In the genomic region with DNA sequence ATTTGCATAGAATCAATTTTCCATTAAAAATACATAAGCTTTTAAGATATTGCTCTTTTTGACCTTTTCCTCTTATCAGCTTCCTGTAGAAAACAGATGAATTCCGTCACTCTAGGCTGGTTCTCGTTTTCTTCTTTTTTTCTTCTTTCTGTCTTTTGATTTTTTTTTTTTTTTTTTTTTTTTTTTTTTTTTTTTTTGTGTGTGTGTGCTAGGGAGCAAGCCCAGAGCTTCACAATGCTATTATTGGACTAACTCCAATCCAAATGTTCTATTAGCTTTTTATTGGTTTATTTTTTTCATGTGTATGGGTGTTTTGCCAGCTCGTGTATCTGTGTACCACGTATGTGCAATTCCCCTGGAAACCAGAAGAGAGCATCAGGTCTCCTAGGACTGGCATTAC, we compare ENCODE assay signal across 25 mouse cellular contexts.
DNase-seq lines count a peak whose midpoint lies in the region; ATAC-seq and TF ChIP-seq lines count a peak whose summit lies in the region.
"Had no signal": no experiment of that assay in that cellular context is flagged by ENCODE, and none has a peak within 500 bp of the region (broad histone marks: within the 10 kb centered on the region; RNA-seq: fewer than 3 reads in every experiment).

No protein-coding gene starts in this region.

- no peaks in the 10 kb centered on the region for H3K27me3 ChIP-seq in midbrain, postnatal 0 days (ENCODE audit: insufficient read depth, low read length)
- no peaks in the 10 kb centered on the region for H3K27me3 ChIP-seq in midbrain, embryonic 16.5 days (ENCODE audit: control insufficient read depth, insufficient read depth, low read depth, low read length)
- H3K27me3 ChIP-seq: forebrain, embryonic 13.5 days; hindbrain, embryonic 13.5 days; limb, embryonic 12.5 days; midbrain, embryonic 12.5 days; neural tube, embryonic 15.5 days had no signal

- H3K27ac ChIP-seq in gastrocnemius, adult 2 months: no peak overlapping the region
- no peak overlapping the region for H3K27ac ChIP-seq in layer of hippocampus, adult 2 months
- no peak overlapping the region for H3K27ac ChIP-seq in midbrain, postnatal 0 days (ENCODE audit: low read depth, low read length)
- H3K27ac ChIP-seq in midbrain, embryonic 16.5 days (ENCODE audit: low read length): no peak overlapping the region
- H3K27ac ChIP-seq: forebrain, embryonic 13.5 days; hindbrain, embryonic 13.5 days; kidney, postnatal 0 days; limb, embryonic 12.5 days; midbrain, embryonic 12.5 days; neural tube, embryonic 15.5 days had no signal

- no peaks in the 10 kb centered on the region for H3K4me1 ChIP-seq in midbrain, postnatal 0 days (ENCODE audit: insufficient read depth, low read length)
- H3K4me1 ChIP-seq in midbrain, embryonic 16.5 days (ENCODE audit: control insufficient read depth, insufficient read depth, low read length): no peaks in the 10 kb centered on the region
- H3K4me1 ChIP-seq: forebrain, embryonic 13.5 days; hindbrain, embryonic 13.5 days; midbrain, embryonic 12.5 days; neural tube, embryonic 15.5 days had no signal

- no peaks in the 10 kb centered on the region for H3K36me3 ChIP-seq in midbrain, postnatal 0 days (ENCODE audit: insufficient read depth, low read length)
- H3K36me3 ChIP-seq in midbrain, embryonic 16.5 days (ENCODE audit: control insufficient read depth, insufficient read depth, low read length): no peaks in the 10 kb centered on the region
- H3K36me3 ChIP-seq: hindbrain, embryonic 13.5 days; limb, embryonic 12.5 days; midbrain, embryonic 12.5 days; neural tube, embryonic 15.5 days had no signal

- 87% methylated on average over 4 of the region's 4 CpGs for WGBS in midbrain, postnatal 0 days
- 87% methylated on average over 4 of the region's 4 CpGs for WGBS in midbrain, embryonic 16.5 days

- H3K9me3 ChIP-seq in midbrain, postnatal 0 days (ENCODE audit: low read length): no peaks in the 10 kb centered on the region
- H3K9me3 ChIP-seq in midbrain, embryonic 16.5 days (replicated peaks; ENCODE audit: control insufficient read depth, low read length, poor library complexity, severe bottlenecking): no peaks in the 10 kb centered on the region
- H3K9me3 ChIP-seq: forebrain, embryonic 13.5 days; hindbrain, embryonic 13.5 days; limb, embryonic 12.5 days; midbrain, embryonic 12.5 days; neural tube, embryonic 15.5 days had no signal

- H3K9ac ChIP-seq in midbrain, postnatal 0 days (replicated peaks; ENCODE audit: low read length, poor library complexity, severe bottlenecking): no peak overlapping the region
- H3K9ac ChIP-seq in midbrain, embryonic 16.5 days (ENCODE audit: low read depth, low read length): no peak overlapping the region
- H3K9ac ChIP-seq: forebrain, embryonic 13.5 days; hindbrain, embryonic 13.5 days; limb, embryonic 12.5 days; midbrain, embryonic 12.5 days; neural tube, embryonic 15.5 days had no signal

- peak; percentile 5; the same call in 1 of the 2 replicates for TF ChIP-seq CTCF in gastrocnemius, adult 2 months (IDR thresholded peaks at IDR 0.05)
- peak; percentile 32; the same call in 1 of the 2 replicates for TF ChIP-seq CTCF in layer of hippocampus, adult 2 months (conservative IDR thresholded peaks at IDR 0.05)
- 0 out of 2 replicates have a peak, but pooled peaks have one; percentile 6 for TF ChIP-seq CTCF in midbrain, postnatal 0 days (IDR thresholded peaks at IDR 0.05)

- no peak for DNase-seq in gastrocnemius, adult 2 months
- no peak for DNase-seq in gastrocnemius, adult 8-10 months (ENCODE audit: low spot score in 2 of 2)
- DNase-seq in layer of hippocampus, adult 2 months (ENCODE audit: low spot score in 2 of 2): no peak
- DNase-seq in layer of hippocampus, postnatal 36 days: no peak
- DNase-seq in midbrain, postnatal 0 days (ENCODE audit: low spot score): no peak
- DNase-seq in embryo, embryonic 10.5 days (ENCODE audit: low spot score): no peak
- no peak for DNase-seq in left cerebral cortex, adult 18-20 months (ENCODE audit: low spot score in 2 of 2)
- DNase-seq: adrenal gland, adult 8-10 months; cerebellum, adult 8-10 months; cerebellum, postnatal 25 days; heart, postnatal 4 days; kidney, adult 8-10 months; kidney, postnatal 4 days; retina, postnatal 1 day; right cerebral cortex, postnatal 14 days; thymus, postnatal 14 days had no signal

- intact Hi-C loops in gastrocnemius, adult 2 months (cut with DNase I): loop anchor here (10.0 kb wide), 1 partner anchor 110 kb away; no protein-coding TSS in a partner anchor

- H3K4me3 ChIP-seq in gastrocnemius, adult 2 months: no peak overlapping the region
- H3K4me3 ChIP-seq in layer of hippocampus, adult 2 months: no peak overlapping the region
- no peak overlapping the region for H3K4me3 ChIP-seq in midbrain, postnatal 0 days (ENCODE audit: low read depth, low read length)
- H3K4me3 ChIP-seq in midbrain, embryonic 16.5 days (ENCODE audit: low read depth, low read length): no peak overlapping the region
- H3K4me3 ChIP-seq: forebrain, embryonic 13.5 days; hindbrain, embryonic 13.5 days; limb, embryonic 12.5 days; midbrain, embryonic 12.5 days; neural tube, embryonic 15.5 days had no signal

- no peak for ATAC-seq in midbrain, postnatal 0 days (ENCODE audit: low FRiP score)
- no peak for ATAC-seq in midbrain, embryonic 16.5 days
- ATAC-seq: forebrain, embryonic 13.5 days had no signal

- no peak overlapping the region for H3K4me2 ChIP-seq in midbrain, postnatal 0 days (ENCODE audit: low read depth, low read length, poor library complexity, severe bottlenecking)
- H3K4me2 ChIP-seq in midbrain, embryonic 16.5 days (ENCODE audit: low read length): no peak overlapping the region
- H3K4me2 ChIP-seq: forebrain, embryonic 13.5 days; heart, embryonic 11.5 days; hindbrain, embryonic 13.5 days; limb, embryonic 12.5 days; liver, embryonic 11.5 days; midbrain, embryonic 12.5 days; neural tube, embryonic 15.5 days had no signal
